11 mouse cellular contexts compared by ENCODE assay signal in genomic region chr14:54333452-54334189, GRCm38 (mm10).
DNase-seq lines count a peak whose midpoint lies in the region.
"Had no signal": no experiment of that assay in that cellular context is flagged by ENCODE, and none has a peak within 500 bp of the region (broad histone marks: within the 10 kb centered on the region; RNA-seq: fewer than 3 reads in every experiment).

No protein-coding gene starts in this region.

- DNase-seq in cerebellum, postnatal 10 days = peak; percentile 21 to 43
- DNase-seq in cerebellum, adult 11 months = no peak
- DNase-seq in retina, postnatal 1 day = peak; percentile 46
- DNase-seq in retina, embryonic 14.5 days (ENCODE audit: low spot score) = no peak
- DNase-seq in kidney, adult 18-20 months = peak; percentile 12
- DNase-seq in frontal cortex, postnatal 25 days (ENCODE audit: low spot score in 2 of 2) = no peak
- no peak for DNase-seq in cerebellum, postnatal 36 days
- DNase-seq in embryo, embryonic 10.5 days (ENCODE audit: low spot score) = no peak
- DNase-seq: cerebellum, adult 2 months; lung, postnatal 4 days; thymus, postnatal 14 days had no signal

Comparison
In these comparisons a context has a peak if more than half of its experiments do, and no peak if none do; other contexts are left out.
1. DNase-seq: peak in cerebellum, postnatal 10 days (2 of 2), retina, postnatal 1 day (single experiment) and kidney, adult 18-20 months (single experiment); none in cerebellum, adult 11 months (single experiment), retina, embryonic 14.5 days (single experiment), frontal cortex, postnatal 25 days (0 of 2), cerebellum, postnatal 36 days (0 of 2) and embryo, embryonic 10.5 days (single experiment).